Mouse (Mus musculus) large intestine, adult 2 months (tissue): ENCODE measurements around the gene Xpnpep1. TPM values are rescaled to one million over a fixed set of nuclear protein-coding genes. Genes with fewer than 3 reads are reported as not detected.

Source experiments
- DNase-seq: peaks from one replicate; pipeline ENCODE4 v3.0.0-alpha.2; 2012; ENCODE audit warnings: low read depth, low spot score
- WGBS: fragments of 180-500 bp; shearing (Covaris S2); methylation state at CpG from one replicate; pipeline ENCODE4 v1.1.7; 2018; 5-methylcytosine and 5-hydroxymethylcytosine counted together
- polyA plus RNA-seq: library from polyadenylated mRNA; depleted of rRNA; stranded (reverse); fragments of >200 nt; gene quantifications from 2 replicates; pipeline ENCODE4 v1.2.3, GENCODE M21; 2012

The Xpnpep1 gene
- polyA plus RNA-seq, 1 experiment, result 347 TPM

DNA sequence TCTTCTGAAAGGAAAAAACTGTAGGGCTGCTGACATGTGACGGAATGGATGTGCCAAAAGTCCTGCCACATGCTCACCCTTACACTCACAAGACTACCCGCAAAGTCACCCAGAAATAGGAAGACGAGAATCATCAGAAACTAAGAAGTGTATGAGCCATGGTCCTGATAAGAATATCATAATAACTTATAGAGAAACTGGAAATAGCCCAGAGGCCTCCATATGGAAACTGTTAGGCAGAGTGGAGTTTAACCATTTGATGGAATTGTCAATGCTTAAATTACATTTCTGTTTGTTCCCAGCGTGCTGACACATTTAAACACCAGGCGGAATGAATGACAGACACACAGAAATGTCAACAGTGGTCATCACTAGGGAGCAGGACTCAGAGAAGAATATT is 31.1 kb downstream of the Xpnpep1 start:
- 90% methylated on average over 5 of the region's 5 CpGs for WGBS
- DNase-seq, result no peak

- whole genome bisulfite sequencing, result 54% methylated on average over 6 of the region's 6 CpGs
- no peak for DNase-seq
Measured at GRCm38 (mm10) chr19:53008020-53008705, 31.9 kb downstream of the Xpnpep1 start.

DNA sequence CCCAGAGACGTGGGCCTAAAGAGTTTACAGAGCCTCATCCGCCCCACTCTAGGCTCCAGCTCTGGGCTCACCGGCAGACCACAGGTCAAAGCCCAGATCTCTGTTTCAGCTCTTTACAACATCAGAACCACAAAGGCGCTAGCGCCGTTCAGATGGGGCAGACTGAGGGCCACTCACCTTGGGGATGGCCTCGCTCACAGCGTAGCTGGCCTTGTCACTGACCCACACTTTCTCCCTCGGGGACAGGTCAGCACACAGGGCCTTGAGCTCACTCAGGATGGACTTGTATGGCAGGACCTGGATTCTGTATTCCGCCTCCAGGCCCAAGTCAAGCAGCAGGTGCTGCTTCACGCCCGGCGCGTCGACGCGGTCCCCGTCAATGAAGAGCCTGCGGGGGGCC is 34.0 kb downstream of the Xpnpep1 start:
- 95% methylated on average over 19 of the region's 19 CpGs for WGBS
- DNase-seq, result no peak

DNA sequence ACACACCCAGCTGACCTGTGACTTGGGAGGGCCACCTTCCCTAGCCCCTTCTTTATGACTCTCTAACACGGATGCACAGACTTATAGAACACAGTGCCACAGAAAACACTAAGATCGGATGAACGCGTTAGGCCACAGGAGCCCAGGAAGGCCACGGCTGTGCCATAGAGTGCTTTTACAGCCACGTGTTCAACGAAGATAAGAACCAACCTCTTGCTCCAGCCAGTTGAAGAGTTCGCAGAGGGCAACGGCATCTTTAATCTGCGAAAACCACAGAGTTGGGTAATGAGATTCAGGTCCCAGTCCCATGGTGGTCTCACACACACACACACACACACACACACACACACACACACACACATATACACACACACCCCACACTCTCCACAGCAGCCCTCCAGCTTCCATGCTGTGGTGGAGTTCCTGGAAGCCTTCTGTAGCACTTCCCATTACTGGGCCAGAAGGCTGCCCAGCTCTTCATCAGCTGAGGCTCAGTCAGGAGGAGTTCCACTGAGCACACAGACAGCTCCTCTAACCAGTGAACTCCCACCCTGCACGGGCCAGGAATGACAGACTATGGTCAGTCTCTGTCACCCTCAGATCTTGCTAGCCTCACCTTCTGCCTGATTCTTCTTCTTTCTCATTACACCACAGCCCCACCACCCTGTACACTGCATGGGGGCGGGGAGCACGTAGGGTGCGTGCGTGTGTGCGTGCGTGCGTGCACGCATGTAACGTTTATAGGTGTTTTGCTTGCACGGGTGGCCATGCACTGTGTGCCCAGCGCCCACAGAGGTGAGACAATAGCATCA is 36.3 kb downstream of the Xpnpep1 start:
- no peak for DNase-seq
- WGBS, result 86% methylated on average over 22 of the region's 22 CpGs

DNA sequence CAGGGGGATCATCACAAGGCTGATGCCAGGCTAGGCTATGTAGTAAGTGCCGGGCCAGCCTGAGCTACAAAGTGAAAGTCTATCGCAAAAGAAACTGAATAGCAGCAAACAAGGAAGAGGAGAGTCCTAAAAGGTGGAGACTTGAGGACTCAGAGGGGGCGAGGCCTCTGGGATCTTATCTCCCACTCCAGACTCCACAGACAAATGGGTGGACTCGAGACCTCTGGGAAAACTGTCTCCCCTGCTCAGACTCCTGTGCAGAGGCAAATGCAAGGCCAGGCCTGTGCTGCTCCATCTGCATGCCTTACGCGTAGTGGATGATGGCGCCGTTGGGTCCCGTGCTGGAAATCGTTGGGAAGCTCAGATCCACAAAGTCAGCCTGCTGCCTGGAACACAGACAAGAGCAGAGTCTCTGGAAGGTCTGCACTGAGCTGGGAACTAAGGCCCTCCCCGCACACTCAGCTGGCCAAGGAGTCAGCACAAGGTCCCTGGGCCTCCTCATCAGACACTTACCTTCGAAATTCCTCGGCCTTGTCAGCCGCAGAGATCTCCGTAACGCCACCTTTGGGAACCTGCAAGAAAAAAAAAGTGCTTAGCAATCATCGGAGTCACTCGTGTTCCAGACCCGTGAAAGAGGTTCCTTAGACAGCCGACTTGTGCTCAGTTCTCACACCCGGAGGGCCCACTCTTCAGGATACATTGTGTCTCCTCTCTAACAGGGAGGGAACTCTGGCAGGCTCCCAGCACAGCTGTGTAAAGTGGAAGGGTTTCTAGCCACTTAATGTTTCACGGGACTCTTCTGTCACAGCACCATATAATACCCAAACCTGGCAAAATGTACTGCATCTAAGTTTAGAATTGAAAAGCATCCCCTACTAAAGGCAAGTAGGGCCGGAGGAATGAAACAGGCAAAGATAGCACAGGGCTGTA is 37.6 kb downstream of the Xpnpep1 start:
- WGBS, result 84% methylated on average over 23 of the region's 23 CpGs
- DNase-seq, result no peak

DNA sequence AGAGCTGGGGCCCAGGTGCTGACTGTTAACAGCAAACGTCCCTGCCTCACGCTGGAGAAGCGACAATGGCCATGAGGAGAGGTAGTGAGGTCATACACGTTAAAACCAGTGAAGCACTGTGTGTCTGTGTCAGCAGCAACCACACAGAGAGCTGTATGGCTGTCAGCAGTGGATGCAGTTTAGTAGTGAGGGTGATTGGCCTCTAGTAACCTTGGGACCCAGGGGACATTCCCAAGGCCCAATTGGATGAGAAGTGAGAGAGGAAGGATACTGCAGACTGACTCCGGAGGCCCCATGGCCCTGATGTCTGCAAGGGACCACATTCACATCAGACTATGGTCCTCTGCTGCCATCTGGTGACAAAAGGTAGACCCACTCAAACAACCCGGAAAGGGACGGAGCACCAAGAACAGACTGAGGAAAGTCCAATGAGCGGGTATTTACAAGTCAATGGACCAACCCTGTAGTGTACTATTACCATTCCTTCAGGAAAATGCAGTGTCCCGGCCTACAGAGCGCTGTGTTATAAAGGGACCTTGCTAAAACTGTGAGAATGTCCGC is 47.1 kb downstream of the Xpnpep1 start:
- DNase-seq, result peak; percentile 10
- 69% methylated on average over 11 of the region's 11 CpGs for WGBS

DNA sequence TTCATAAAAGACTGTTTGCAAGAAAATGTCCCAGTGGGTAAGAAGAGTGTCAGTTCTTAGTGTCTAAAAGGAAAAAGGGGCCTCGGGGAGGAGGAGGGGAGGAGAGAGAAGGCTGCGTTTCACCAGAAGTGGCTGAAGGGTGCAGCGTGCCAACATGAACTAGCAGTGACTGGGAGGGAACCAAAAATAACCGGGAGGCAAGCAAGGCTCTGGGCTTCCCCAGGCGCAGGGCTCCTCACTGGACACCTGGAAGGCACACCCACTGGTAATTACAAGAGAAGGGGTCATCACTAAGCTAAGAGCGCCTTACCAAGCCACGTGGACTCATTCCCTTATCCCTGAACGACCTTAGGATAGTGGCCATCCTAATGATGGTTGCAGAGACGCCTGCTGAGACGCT is 48.1 kb downstream of the Xpnpep1 start:
- no peak for DNase-seq
- WGBS, result 88% methylated on average over 10 of the region's 10 CpGs

GRCm38 (mm10) chr19:52979020-52979711 is 60.8 kb downstream of the Xpnpep1 start:
- WGBS, result 51% methylated on average over 12 of the region's 12 CpGs

GRCm38 (mm10) chr19:52975564-52976185 is 64.3 kb downstream of the Xpnpep1 start:
- peak; percentile 24 for DNase-seq
- 52% methylated on average over 15 of the region's 15 CpGs for WGBS

More at GRCm38 (mm10) chr19:52979020-52979711, 60.8 kb downstream of the Xpnpep1 start:
- no peak for DNase-seq

GRCm38 (mm10) chr19:52966339-52966738 is 73.7 kb downstream of the Xpnpep1 start:
- DNase-seq, result no peak
- WGBS, result 74% methylated on average over 8 of the region's 8 CpGs

GRCm38 (mm10) chr19:52962745-52963144 is 77.3 kb downstream of the Xpnpep1 start:
- no peak for DNase-seq
- 76% methylated on average over 2 of the region's 2 CpGs for WGBS

DNA sequence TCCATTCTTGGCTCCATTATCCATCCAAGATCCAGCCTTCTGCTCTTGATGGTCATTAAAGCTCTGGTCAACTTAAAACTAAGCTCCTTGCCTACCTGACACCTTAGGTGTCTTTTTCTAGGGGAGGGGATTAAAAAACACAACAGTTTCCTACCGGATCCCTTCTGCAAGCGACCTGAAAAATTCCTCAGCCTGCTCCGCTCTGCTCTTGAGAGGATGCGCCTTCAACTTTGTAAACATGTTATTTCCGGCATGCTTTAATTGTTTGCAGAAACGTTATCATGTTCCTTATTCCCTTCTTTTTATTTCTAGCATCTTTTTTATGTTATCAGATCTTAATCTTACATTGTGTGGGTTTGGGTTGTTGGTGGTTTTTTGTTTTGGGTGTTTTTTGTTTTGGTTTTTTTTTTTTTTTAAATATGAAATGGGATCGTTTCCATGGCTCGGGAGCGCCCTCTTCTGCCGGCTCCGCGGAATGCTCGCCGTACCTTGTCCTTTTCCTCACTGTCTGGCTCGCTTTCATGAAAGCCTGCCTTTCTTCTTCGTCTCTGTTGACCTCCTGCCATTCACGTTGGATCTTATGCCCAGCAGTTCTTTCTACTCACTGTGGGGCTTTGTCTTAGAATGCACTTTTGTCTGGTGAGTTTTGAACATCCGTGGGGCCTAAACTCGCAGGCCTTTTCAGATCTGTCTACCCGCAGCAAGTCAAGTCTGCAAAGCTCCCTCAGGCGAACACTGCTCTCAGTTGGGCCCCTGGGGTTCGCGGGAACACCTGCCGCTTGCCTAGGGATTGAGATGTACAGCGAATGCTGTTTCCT is 117.1 kb downstream of the Xpnpep1 start:
- 8% methylated on average over 25 of the region's 25 CpGs for WGBS
- DNase-seq, result no peak

DNA sequence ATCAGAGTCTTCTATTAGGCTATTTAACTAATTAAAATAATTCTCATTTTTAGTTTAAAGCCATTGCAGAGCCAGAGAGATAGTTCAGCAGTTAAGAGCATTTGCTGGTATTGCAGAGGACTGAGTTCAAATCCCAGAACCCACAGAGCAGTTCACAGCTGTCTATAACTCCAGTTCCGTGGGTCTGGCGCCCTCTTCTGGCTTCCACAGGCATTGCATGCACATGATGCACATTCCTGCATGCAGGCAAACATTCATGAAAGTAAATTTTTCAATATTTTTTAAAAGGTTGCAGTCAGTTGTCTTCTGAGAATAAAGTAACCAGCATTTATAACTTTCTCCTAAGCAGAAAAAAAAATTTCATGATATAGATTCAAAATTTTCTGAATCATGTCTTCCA is 135.8 kb downstream of the Xpnpep1 start:
- DNase-seq, result no peak
- 26% methylated on average over 2 of the region's 2 CpGs for WGBS

GRCm38 (mm10) chr19:52891807-52892442 is 148.1 kb downstream of the Xpnpep1 start:
- 43% methylated on average over 5 of the region's 5 CpGs for WGBS
- DNase-seq, result no peak
